Mouse (Mus musculus): ENCODE data around the gene Tpbpb.
"Not testable (repeated sequence)": the region's sequence is repeated elsewhere in the genome, so short reads cannot be mapped to it uniquely, and the experiment has no call there.

The Tpbpb gene

DNA sequence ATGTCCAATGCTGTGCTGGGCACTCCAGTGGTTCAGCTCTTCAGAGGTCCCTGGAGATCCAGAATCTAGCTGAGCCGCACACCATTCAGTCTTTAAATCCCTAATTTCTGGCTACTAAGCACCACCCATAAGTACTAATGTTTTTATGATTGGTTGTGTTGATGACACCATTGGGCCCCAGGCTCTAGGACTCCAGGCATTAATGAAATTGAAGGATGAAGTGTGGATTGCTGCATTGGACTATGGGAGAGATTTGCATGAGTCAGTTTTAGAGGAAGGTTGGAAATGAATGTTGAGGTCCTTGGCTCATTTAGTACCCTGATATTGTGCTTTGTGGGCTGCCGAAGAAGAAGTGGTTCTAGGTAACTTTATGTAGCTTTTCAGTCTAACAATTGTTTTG is at the start of gene Tpbpb:
TSS of gene Tpbpb (minus strand) at position 101 of the 400 bp plus-strand sequence.
- not testable (repeated sequence) for DNase-seq (ENCODE audit: low read depth, low spot score)

DNA sequence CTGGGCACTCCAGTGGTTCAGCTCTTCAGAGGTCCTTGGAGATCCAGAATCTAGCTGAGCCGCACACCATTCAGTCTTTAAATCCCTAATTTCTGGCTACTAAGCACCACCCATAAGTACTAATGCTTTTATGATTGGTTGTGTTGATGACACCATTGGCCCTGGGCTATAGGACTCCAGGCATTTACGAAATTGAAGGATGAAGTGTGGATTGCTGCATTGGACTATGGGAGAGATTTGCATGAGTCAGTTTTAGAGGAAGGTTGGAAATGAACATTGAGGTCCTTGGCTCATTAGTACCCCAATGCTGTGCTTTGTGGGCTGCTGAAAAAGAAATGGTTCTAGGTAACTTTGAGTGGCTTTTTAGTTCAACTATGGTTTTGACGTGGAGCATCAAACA is 37.2 kb upstream of the Tpbpb start, which contains the start of gene Tpbpa:
TSS of gene Tpbpa (minus strand) at position 101 of the 400 bp plus-strand sequence.
- not testable (repeated sequence) for DNase-seq (ENCODE audit: low read depth, low spot score)

- no peak for DNase-seq (ENCODE audit: low read depth, low spot score)
Observed at GRCm38 (mm10) chr13:60936500-60936901, 31.8 kb upstream of the Tpbpb start, which contains the start of the genes Gm49391 and Ctla2a. Gene Gm49391, minus strand, starts transcription at chr13:60936571. Gene Ctla2a, minus strand, starts transcription at chr13:60936625.

GRCm38 (mm10) chr13:60935490-60935889 is 30.8 kb upstream of the Tpbpb start, which contains the start of gene Gm49393:
Gene Gm49393, minus strand, starts transcription at chr13:60935590.
- DNase-seq (ENCODE audit: low read depth, low spot score) = not testable (repeated sequence)

DNA sequence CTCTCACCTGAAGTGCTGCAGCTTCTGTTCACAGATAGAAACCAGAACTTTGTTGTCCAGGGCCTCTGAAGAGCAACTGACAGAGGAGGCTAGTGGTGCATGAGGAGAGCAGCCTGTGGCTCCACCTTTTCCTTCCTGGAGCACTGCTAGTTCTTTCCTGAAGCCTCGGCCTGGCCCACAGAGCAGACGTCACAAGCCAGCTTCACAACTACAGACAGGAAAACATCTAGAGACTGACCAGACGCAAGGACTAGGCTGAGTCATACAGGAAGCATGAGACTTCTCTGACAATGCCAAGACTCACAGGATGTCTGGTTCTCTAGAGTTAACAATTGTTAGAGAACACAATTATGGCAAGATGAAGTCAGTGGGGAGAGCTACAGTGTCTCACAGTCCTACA is 7.4 kb downstream of the Tpbpb start, which contains the start of gene Ctla2b:
TSS of gene Ctla2b (minus strand) at position 120 of the 400 bp plus-strand sequence.
- DNase-seq (ENCODE audit: low read depth, low spot score) = no peak

GRCm38 (mm10) chr13:60896794-60897193 is 7.9 kb downstream of the Tpbpb start, which contains the start of gene Gm49392:
Gene Gm49392, minus strand, starts transcription at chr13:60896894.
- not testable (repeated sequence) for DNase-seq (ENCODE audit: low read depth, low spot score)

DNA sequence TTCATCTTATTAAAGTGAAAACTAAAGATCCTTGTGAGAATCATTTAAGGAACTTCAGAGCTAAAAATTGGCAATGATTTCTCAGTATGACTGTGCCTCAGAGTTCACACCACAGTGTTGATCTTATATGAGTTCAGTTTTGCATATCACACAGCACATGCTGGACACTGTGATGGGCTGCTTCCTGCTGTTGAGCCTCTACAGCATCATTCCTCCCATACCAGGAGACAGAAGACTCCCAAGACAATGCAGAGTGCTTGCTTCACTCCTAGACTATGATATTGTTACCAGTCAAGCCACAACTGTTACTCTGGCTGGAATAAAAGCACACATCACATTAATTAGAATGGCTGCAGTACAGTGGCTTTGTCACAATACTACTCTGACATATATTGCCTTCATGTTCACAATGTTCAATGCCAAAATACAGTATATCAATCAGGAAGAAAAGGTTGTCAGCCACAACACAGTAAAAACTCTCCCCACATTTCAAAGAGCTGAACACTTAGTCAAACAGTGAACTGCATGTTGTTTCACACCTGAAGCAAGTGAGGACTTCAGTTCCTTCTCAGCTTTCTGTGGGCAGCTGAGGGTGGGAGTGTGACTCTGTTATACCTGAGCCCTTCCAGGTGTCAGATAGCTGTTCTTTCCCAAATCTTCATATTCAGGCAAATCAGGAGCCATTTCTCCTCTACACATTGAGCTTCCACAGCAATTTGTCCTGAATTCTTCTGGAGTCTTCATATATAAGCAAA is 9.1 kb downstream of the Tpbpb start:
- no peak for DNase-seq (ENCODE audit: low read depth, low spot score)

DNA sequence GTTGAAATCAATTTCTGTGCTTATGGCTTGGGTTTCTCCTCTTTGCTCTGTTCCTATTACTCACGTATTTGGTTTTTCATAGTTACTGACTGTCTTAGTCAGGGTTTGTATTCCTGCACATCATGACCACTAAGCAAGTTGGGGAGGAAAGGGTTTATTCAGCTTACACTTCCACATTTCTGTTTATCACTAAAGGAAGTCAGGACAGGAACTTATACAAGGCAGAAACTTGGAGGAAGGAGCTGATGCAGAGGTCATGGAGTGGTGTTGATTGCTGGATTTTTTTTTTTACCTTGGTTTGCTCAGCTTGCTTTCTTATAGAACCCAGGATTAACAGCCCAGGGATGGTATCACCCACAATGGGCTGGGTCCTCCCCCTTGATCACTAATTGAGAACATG is 12.4 kb downstream of the Tpbpb start:
- no peak for DNase-seq (ENCODE audit: low read depth, low spot score)

GRCm38 (mm10) chr13:60864281-60864680 is 40.4 kb downstream of the Tpbpb start, which contains the start of gene 4930486L24Rik:
Gene 4930486L24Rik, minus strand, starts transcription at chr13:60864475.
- no peak for DNase-seq (ENCODE audit: low read depth, low spot score)

All from retina, adult 2 months (tissue).